Mouse (Mus musculus) liver, adult 2 months (tissue): ENCODE measurements around the gene Gramd1b.

ENCODE experiments used
- CTCF ChIP-seq: fragments of 200-500 bp; IDR thresholded peaks from 2 replicates; pipeline ENCODE4 v1.5.1; 2011; ENCODE audit warnings: low read depth, low read length, control low read depth
- POLR2A ChIP-seq: fragments of 200-500 bp; IDR thresholded peaks from 2 replicates; pipeline ENCODE4 v1.6.1; 2011; ENCODE audit warnings: low read length, control low read depth; ENCODE audit not compliant: insufficient read depth; ENCODE audit errors: extremely low read depth

GRCm38 (mm10) chr9:40350052-40350451, 181.1 kb downstream of the Gramd1b start:
- TF ChIP-seq POLR2A (no peak), CTCF (no peak)
